Mouse (Mus musculus): ENCODE data around the gene E130114P18Rik.
A peak's percentile ranks its signal among the peaks of the same experiment; 100 is the strongest.

E130114P18Rik gene

GRCm38 (mm10) chr4:97663922-97664321, 114.0 kb downstream of the E130114P18Rik start:
- no peak for DNase-seq (ENCODE audit: low read depth in 2 of 2, low spot score in 2 of 2)

GRCm38 (mm10) chr4:97662841-97663240, 115.0 kb downstream of the E130114P18Rik start:
- DNase-seq (ENCODE audit: low read depth in 2 of 2, low spot score in 2 of 2) = no peak

- DNase-seq (ENCODE audit: low read depth in 2 of 2, low spot score in 2 of 2) = no peak
Observed at GRCm38 (mm10) chr4:97661611-97662273, 116.1 kb downstream of the E130114P18Rik start.

GRCm38 (mm10) chr4:97657586-97657985, 120.3 kb downstream of the E130114P18Rik start:
- peak; percentile 57 to 59 for DNase-seq (ENCODE audit: low read depth in 2 of 2, low spot score in 2 of 2)

GRCm38 (mm10) chr4:97649626-97650015, 128.3 kb downstream of the E130114P18Rik start:
- no peak for DNase-seq (ENCODE audit: low read depth in 2 of 2, low spot score in 2 of 2)

- no peak for DNase-seq (ENCODE audit: low read depth in 2 of 2, low spot score in 2 of 2)
Observed at GRCm38 (mm10) chr4:97648825-97649625, 128.9 kb downstream of the E130114P18Rik start.

GRCm38 (mm10) chr4:97648436-97648707, 129.5 kb downstream of the E130114P18Rik start:
- DNase-seq (ENCODE audit: low read depth in 2 of 2, low spot score in 2 of 2) = no peak

GRCm38 (mm10) chr4:97647700-97648435, 130.0 kb downstream of the E130114P18Rik start:
- DNase-seq (ENCODE audit: low read depth in 2 of 2, low spot score in 2 of 2) = no peak

- DNase-seq (ENCODE audit: low read depth in 2 of 2, low spot score in 2 of 2) = no peak
Observed at GRCm38 (mm10) chr4:97647236-97647635, 130.6 kb downstream of the E130114P18Rik start.

GRCm38 (mm10) chr4:97640385-97640784, 137.5 kb downstream of the E130114P18Rik start:
- no peak for DNase-seq (ENCODE audit: low read depth in 2 of 2, low spot score in 2 of 2)

GRCm38 (mm10) chr4:97636569-97636968, 141.3 kb downstream of the E130114P18Rik start:
- no peak for DNase-seq (ENCODE audit: low read depth in 2 of 2, low spot score in 2 of 2)

- no peak for DNase-seq (ENCODE audit: low read depth in 2 of 2, low spot score in 2 of 2)
Observed at GRCm38 (mm10) chr4:97635757-97636292, 142.1 kb downstream of the E130114P18Rik start.

- DNase-seq (ENCODE audit: low read depth in 2 of 2, low spot score in 2 of 2) = no peak
Observed at GRCm38 (mm10) chr4:97635296-97635755, 142.6 kb downstream of the E130114P18Rik start.

GRCm38 (mm10) chr4:97628881-97629605, 148.8 kb downstream of the E130114P18Rik start:
- DNase-seq (ENCODE audit: low read depth in 2 of 2, low spot score in 2 of 2) = no peak

GRCm38 (mm10) chr4:97626002-97626720, 151.7 kb downstream of the E130114P18Rik start:
- no peak for DNase-seq (ENCODE audit: low read depth in 2 of 2, low spot score in 2 of 2)

GRCm38 (mm10) chr4:97623165-97623564, 154.7 kb downstream of the E130114P18Rik start:
- DNase-seq (ENCODE audit: low read depth in 2 of 2, low spot score in 2 of 2) = no peak

GRCm38 (mm10) chr4:97621731-97622130, 156.1 kb downstream of the E130114P18Rik start:
- DNase-seq (ENCODE audit: low read depth in 2 of 2, low spot score in 2 of 2) = no peak

GRCm38 (mm10) chr4:97620409-97620808, 157.5 kb downstream of the E130114P18Rik start:
- DNase-seq (ENCODE audit: low read depth in 2 of 2, low spot score in 2 of 2) = no peak

- peak in 1 of 2 experiments; percentile 8 for DNase-seq (ENCODE audit: low read depth in 2 of 2, low spot score in 2 of 2)
Observed at GRCm38 (mm10) chr4:97618668-97619373, 159.1 kb downstream of the E130114P18Rik start.

GRCm38 (mm10) chr4:97615031-97615430, 162.8 kb downstream of the E130114P18Rik start:
- DNase-seq (ENCODE audit: low read depth in 2 of 2, low spot score in 2 of 2) = no peak
